Mouse (Mus musculus) lung, postnatal 4 days (tissue): ENCODE measurements around the gene 1700001L19Rik.

Experiments used
- DNase-seq, 2 experiments: peaks; one replicate each; pipeline ENCODE4 v3.0.0; 2021

1700001L19Rik gene

DNA sequence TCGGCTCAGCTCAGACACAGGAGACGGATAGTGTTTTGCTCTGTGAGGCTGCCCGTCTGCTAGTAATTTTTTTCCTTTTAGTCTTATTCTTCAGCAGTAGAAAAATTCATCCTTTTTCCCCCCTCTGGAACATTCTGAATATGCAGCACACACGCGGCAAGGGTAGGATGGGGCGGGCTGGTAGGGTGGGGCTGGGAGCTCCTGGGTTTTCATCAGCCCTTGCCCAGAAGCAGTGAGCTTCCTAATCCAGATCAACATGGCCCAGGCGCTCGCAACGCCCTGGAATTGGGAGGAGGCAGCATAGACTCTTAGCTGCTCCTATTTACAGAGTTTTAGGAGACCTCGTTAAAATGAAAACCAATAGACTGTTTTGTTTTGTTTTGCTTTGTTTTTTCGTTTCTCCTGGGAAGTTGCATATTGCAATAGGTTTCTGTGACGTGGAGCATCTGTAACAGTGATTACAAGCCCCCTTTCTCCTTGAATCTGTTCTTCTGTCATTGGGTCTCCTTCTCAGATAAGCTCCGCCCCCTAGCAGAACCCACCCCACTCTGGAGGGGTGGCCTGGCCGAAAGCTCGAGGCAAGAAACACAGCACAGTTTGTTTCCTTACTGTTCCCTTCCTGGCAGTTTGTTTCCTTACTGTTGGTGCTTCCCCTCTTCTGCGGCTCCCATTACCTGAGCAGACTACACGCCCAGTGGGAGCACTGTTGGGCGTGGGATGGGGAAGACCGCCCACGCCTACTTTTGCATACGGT is 10.6 kb downstream of the 1700001L19Rik start:
- DNase-seq, result peak; percentile 23 to 61

DNA sequence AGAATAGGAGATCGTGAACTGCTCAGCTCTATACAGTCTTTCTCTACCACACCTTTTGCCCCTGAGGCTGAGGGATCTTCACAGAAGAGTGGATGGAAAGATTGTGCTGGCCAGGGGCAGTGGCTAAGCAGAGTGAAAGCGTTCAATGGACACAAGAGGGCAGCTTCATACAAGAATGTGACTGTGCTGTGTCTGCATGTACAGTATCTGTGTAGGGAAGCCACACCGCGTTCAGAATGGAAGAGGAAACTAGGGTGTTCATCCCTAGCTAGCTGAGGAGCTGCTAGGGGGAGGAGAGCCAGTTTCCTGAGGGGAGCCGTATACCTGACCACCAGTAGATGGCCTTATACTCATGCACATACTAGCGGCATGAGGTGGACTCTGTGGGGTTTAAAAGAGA is 25.6 kb downstream of the 1700001L19Rik start:
- no peak for DNase-seq

DNA sequence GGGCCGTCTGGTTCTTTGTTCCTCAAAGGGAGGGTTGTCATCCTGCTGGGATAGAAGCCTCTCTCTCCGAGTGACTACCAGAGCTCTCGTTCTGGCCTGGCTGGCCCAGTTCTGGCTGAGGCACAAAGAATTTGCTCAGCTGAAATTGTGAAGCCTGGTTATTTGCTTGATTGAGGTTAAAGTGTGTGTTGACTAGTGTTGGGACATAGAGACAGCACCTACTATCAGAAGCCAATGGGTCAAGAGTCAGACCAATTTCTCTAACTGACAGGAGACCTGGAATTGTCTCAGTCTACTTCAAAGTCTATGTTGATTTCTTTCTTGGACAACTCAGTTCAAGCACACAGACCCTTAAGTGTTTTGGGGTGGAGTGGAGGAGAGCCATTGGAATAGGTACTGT is 29.8 kb downstream of the 1700001L19Rik start:
- no peak for DNase-seq

DNA sequence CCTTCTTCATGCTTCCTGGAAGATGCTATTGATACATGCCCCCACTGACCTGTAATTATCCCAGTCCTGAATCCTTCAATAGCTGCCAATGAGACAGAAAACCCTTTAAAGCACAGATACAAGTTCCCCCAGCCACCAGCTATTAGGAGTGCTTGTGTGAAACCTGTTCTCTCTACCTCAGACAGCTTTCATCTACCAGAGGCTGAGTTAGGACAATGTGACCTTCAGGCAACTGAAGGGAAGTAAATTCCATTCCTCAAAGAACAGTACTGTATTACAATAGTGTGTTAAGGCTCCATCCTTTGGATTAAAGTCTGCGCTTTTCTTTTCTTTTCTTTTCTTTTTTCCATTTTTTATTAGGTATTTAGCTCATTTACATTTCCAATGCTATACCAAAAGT is 45.6 kb downstream of the 1700001L19Rik start:
- DNase-seq, result no peak
